Mouse (Mus musculus) T-helper 1 cell (primary cell): ENCODE data around the gene Olfr976.
"Not testable (repeated sequence)": the region's sequence is repeated elsewhere in the genome, so short reads cannot be mapped to it uniquely, and the experiment has no call there.

Source experiments
- in situ Hi-C: fragments of 300-600 bp; cut with MboI, MseI; formaldehyde crosslinking; loops from one replicate; pipeline ENCODE4 v1.15.1; 2025; ENCODE audit warnings: high pct_unique_total_duplicates

Gene Olfr976

GRCm38 (mm10) chr9:39961033-39961432 is at the start of gene Olfr976:
Gene Olfr976, minus strand, starts transcription at chr9:39961133.
- in situ Hi-C loops: not testable (repeated sequence)

DNA sequence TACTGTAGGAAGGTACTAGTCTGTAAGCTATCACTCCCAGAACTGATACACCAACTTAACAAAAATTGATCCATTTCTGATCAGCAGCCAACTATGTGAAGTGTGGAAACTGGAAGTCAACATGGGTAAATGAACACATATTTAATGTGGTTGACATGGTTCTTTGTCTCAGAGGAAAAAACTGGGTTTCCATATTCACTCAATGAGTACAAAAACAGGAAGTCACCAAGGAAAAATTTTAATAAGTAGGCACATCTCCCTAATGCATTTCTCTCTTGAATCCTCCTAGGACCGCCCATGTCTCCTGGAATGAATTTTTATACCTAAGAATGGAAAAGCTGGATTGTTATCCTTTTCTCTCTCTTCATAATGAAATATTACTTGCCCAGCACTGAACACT is 48.5 kb upstream of the Olfr976 start, which contains the start of gene Olfr980:
Gene Olfr980, minus strand, starts transcription at position 101 of the 400 bp plus-strand sequence.
- in situ Hi-C loops: no loop called here

DNA sequence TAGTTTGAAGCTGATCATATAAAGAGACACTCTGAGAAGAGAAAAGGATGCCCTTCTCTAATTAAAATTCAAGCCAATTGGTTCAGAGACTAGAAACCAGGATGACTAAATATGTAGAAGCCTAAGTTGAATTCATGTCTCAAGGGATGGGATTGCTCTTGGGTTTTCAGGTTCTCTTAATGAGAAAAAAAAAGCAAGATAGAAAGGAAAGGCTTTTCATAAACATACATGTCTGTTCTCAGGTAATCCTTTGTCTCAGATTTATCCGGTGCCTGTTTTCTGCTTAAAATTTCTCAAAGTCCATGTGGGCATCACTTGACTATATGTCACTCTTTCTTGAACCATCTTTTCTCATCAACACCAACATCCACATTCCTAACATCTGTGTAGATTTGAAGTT is 42.4 kb upstream of the Olfr976 start, which contains the start of gene Olfr979:
Gene Olfr979, minus strand, starts transcription at position 101 of the 400 bp plus-strand sequence.
- in situ Hi-C loops: no loop called here

- in situ Hi-C loops: no loop called here
Observed at GRCm38 (mm10) chr9:39991813-39992212, 30.9 kb upstream of the Olfr976 start, which contains the start of gene Olfr978. Gene Olfr978, plus strand, starts transcription at chr9:39992113.

- in situ Hi-C loops: not testable (repeated sequence)
Observed at GRCm38 (mm10) chr9:39976581-39977145, 15.7 kb upstream of the Olfr976 start.

- in situ Hi-C loops: no loop called here
Observed at GRCm38 (mm10) chr9:39951946-39952345, 9.0 kb downstream of the Olfr976 start, which contains the start of gene Olfr975. Gene Olfr975, minus strand, starts transcription at chr9:39952046.

- in situ Hi-C loops: no loop called here
Observed at GRCm38 (mm10) chr9:39937201-39937600, 23.7 kb downstream of the Olfr976 start, which contains the start of gene Olfr974. Gene Olfr974, plus strand, starts transcription at chr9:39937501.

- in situ Hi-C loops: not testable (repeated sequence)
Observed at GRCm38 (mm10) chr9:39928837-39929236, 32.1 kb downstream of the Olfr976 start.

GRCm38 (mm10) chr9:39927975-39928836 is 32.7 kb downstream of the Olfr976 start:
- in situ Hi-C loops: not testable (repeated sequence)

- in situ Hi-C loops: loop anchor here (5.0 kb wide), 1 partner anchor 43 kb away; the partner anchor contains the start of gene Olfr972
Observed at GRCm38 (mm10) chr9:39909939-39910338, 51.0 kb downstream of the Olfr976 start.

DNA sequence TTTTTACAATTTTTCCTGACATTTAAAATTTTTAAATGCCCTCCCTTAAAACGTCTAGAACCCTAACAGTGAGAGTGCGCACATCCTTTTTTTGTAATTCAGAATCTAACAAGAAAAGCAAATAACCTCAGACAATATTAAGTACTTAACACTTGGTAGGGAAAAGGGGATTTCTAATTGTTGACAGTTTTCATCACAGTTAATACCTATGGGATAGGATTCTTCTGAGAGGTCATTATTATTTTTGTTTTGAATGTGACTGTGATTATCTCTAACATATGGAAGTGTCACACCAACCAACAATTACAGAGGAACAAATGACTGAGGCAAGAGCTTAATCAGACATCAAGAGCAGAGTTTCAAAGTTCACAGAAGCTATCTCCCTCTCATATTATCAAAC is 53.9 kb downstream of the Olfr976 start, which contains the start of gene Olfr229:
Gene Olfr229, plus strand, starts transcription at position 301 of the 400 bp plus-strand sequence.
- in situ Hi-C loops: no loop called here

- in situ Hi-C loops: no loop called here
Observed at GRCm38 (mm10) chr9:39905106-39905505, 55.8 kb downstream of the Olfr976 start.
